Mouse (Mus musculus): ENCODE data around the gene Clic1.

Gene Clic1

GRCm38 (mm10) chr17:35092403-35093198, 42.8 kb downstream of the Clic1 start:
- no peak for DNase-seq (ENCODE audit: low spot score in 2 of 2)

DNA sequence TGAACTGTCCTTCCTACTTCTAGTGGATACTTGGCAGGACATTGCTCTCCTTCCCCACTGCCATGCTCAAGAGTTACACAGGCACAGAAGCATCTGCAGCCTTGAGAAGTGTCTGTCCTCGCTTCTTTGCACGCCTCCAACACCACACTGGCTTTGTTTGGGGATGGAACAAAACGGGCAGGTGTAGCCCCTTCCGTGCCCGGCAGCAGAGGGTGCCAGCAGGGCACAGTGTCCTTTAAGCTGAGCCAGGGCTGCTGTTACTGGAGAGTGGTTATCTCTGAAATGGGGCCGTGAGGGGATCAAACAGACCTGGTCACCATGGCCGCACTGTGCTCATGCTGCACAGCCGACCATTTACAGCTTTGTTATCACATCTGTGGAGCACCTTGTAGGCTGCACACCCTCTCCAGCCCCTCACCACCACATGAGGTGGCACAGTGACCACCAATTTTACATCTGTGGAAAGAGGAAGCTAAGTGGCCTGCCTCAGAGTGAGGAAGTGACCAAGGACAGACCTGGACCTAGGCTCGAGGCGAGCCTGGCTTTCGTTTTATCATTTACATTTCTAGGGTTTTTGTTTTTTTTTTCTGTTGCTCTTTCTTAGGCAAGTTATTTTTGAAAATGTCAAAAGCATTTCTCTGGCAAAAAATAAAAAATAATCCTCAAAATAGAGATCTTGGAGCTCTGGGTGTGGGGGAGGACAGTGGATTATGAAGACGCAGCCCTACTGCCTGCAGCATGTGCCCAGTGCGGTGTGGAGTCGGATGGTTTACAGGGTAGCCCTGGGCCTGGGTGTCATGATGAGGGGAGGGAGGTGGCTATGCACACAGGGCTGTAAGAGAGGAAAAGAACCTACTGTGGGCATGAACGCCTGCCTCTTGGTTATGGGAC, 45.0 kb downstream of the Clic1 start:
- DNase-seq (ENCODE audit: low spot score in 2 of 2) = no peak

GRCm38 (mm10) chr17:35096597-35096996, 46.8 kb downstream of the Clic1 start:
- no peak for DNase-seq (ENCODE audit: low spot score in 2 of 2)

- DNase-seq (ENCODE audit: low spot score in 2 of 2) = no peak
Observed at GRCm38 (mm10) chr17:35097164-35097655, 47.4 kb downstream of the Clic1 start.

GRCm38 (mm10) chr17:35100196-35100765, 50.5 kb downstream of the Clic1 start:
- no peak for DNase-seq (ENCODE audit: low spot score in 2 of 2)

GRCm38 (mm10) chr17:35101161-35101560, 51.4 kb downstream of the Clic1 start:
- DNase-seq (ENCODE audit: low spot score in 2 of 2) = no peak

GRCm38 (mm10) chr17:35102299-35102698, 52.5 kb downstream of the Clic1 start:
- no peak for DNase-seq (ENCODE audit: low spot score in 2 of 2)

DNA sequence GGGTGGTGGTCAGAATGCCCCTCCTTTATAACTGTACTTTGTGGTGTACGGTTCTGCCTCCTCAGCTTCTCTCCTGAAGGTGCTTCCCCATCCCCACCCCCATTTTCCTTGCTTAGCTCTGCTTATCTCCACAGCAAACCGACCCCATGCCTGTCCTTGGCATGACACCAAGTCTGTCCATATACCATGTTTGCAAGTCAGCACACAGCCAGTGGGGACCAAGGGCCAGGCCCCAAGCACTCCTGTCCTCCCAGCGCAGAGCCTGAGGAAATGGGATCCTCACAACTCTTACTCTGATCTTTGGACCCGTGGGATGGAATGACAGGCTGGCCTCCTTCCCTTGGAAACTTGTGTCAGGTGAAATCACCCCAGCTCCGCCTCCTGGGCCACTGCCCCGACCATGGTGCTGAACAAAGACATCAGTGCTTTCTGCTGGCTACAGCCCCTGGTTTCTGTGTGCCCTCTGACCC, 53.5 kb downstream of the Clic1 start:
- DNase-seq (ENCODE audit: low spot score in 2 of 2) = no peak

- no peak for DNase-seq (ENCODE audit: low spot score in 2 of 2)
Observed at GRCm38 (mm10) chr17:35104079-35104478, 54.3 kb downstream of the Clic1 start.

- DNase-seq (ENCODE audit: low spot score in 2 of 2) = no peak
Observed at GRCm38 (mm10) chr17:35104754-35105153, 55.0 kb downstream of the Clic1 start.

DNA sequence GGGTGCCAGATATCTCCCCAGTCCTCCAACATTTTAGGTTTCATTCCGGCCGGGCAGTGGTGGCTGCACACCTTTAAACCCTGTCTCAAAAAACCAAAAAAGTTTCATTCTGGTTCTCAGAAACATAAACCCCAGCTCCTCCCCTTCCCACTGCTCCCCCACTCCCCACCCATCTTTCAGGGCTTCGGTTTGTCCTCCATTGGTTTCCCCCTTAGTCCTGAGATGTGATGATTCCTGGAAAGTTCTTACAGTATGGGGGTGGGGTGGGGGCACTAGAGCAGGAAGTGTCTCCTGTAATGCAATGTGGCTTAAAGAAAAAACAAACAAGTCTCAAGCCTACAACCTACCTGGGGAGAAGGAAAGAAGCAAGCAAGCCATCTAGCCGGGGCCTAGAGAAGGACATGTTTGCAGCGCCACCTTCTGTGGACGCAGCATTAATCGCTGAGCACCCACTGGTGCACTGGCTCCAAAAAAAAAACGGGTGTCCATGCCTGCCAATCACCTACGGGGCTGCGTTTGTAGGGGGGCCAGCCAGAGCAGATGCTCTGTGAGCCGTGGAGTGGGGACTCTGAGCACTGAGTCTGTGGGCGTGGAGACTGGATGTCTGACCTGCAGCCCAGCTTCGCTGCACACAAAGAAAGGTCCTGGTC, 56.1 kb downstream of the Clic1 start:
- no peak for DNase-seq (ENCODE audit: low spot score in 2 of 2)

DNA sequence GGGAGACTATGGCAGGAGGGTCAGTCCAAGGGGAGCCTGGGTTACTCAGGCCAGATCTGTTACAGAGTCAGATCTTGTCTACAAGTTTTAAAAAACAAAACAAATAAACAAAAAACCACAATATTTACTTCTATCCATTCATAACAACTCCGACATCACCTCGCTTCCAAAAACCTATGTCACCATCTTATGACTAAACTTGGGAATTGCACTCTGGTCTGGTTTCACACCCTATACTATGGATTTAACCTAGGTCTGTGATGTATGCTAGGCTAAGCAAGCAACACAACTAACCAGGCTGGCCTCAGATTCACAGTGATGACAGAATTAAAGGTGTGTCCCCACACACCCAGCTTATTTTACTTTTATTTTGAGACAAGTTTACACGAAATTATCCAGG, 56.8 kb downstream of the Clic1 start:
- no peak for DNase-seq (ENCODE audit: low spot score in 2 of 2)

DNA sequence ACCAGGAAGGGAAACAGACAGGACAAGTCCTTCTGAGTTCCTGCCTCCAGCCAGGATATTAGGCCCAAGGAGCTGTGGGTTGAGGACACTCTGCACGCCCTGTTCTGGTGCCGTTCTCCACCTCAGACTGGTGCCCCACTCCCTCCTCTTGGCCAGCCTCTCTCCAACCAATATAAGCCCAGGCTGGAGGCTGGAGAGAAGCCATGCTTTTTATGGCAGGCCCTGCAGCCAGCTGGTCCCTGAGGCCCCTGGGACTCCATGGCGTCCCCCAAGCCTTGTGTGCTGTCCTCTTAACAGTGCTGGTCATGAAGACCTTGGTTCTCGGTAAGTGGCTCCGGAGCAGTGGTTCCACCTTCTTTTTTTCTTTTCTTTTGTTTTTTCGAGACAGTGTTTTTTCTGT, 58.3 kb downstream of the Clic1 start, which contains the start of gene Ly6g5c:
Ly6g5c (plus strand) TSS at position 183 of the 400 bp plus-strand sequence.
- no peak for DNase-seq (ENCODE audit: low spot score in 2 of 2)
